Mouse (Mus musculus) limb, embryonic 13.5 days (tissue): ENCODE results near the gene Gm6614. TPM values are rescaled to one million over a fixed set of nuclear protein-coding genes. Genes with fewer than 3 reads are reported as not detected.
"Not testable (repeated sequence)": the region's sequence is repeated elsewhere in the genome, so short reads cannot be mapped to it uniquely, and the experiment has no call there.

Experiments used
- ATAC-seq: fragments of 200-750 bp; cut with Nextera tagmentation; 2 replicates; pipeline ENCODE4 v1.8.0; 2017; ENCODE audit warnings: low read depth, moderate number of reproducible peaks, moderate TSS enrichment; ENCODE audit not compliant: low FRiP score
- H3K27ac ChIP-seq: fragments of 300-500 bp; sonication (generic); 2 replicates; pipeline ENCODE4 v1.5.1; 2015; ENCODE audit warnings: inconsistent platforms, mild to moderate bottlenecking, moderate library complexity
- H3K27me3 ChIP-seq: fragments of 300-500 bp; sonication (generic); 2 replicates; pipeline ENCODE4 v1.6.1; 2015; ENCODE audit warnings: mild to moderate bottlenecking, inconsistent platforms
- H3K36me3 ChIP-seq: fragments of 300-500 bp; sonication (generic); 2 replicates; pipeline ENCODE4 v1.6.1; 2015; ENCODE audit warnings: inconsistent platforms, mild to moderate bottlenecking, moderate library complexity
- H3K4me1 ChIP-seq: fragments of 300-500 bp; sonication (generic); 2 replicates; pipeline ENCODE4 v1.6.1; 2015; ENCODE audit warnings: inconsistent platforms
- H3K4me2 ChIP-seq: fragments of 300-500 bp; sonication (generic); replicated peaks from 2 replicates; pipeline ENCODE4 v1.6.1; 2015; ENCODE audit warnings: inconsistent platforms, mild to moderate bottlenecking, moderate library complexity
- H3K4me3 ChIP-seq: fragments of 300-500 bp; sonication (generic); 2 replicates; pipeline ENCODE4 v1.5.1; 2015; ENCODE audit warnings: moderate library complexity, mild to moderate bottlenecking, inconsistent platforms
- H3K9ac ChIP-seq: fragments of 300-500 bp; sonication (generic); 2 replicates; pipeline ENCODE4 v1.6.1; 2015; ENCODE audit warnings: mild to moderate bottlenecking, inconsistent platforms
- H3K9me3 ChIP-seq: fragments of 300-500 bp; sonication (generic); 2 replicates; pipeline ENCODE4 v1.6.1; 2016; ENCODE audit warnings: inconsistent platforms
- WGBS: fragments of 180-500 bp; shearing (Covaris S2); methylation state at CpG from one replicate; pipeline ENCODE4 v1.1.7; 2015; 5-methylcytosine and 5-hydroxymethylcytosine counted together
- polyA plus RNA-seq: library from polyadenylated mRNA; unstranded; fragments of >200 nt; fragmentation: Nextera tagmentation; extraction: Ambion mirVana; gene quantifications from 2 replicates; pipeline ENCODE4 v1.2.1, GENCODE M21; 2015

The Gm6614 gene
- not detected in 2 replicates for polyA plus RNA-seq

DNA sequence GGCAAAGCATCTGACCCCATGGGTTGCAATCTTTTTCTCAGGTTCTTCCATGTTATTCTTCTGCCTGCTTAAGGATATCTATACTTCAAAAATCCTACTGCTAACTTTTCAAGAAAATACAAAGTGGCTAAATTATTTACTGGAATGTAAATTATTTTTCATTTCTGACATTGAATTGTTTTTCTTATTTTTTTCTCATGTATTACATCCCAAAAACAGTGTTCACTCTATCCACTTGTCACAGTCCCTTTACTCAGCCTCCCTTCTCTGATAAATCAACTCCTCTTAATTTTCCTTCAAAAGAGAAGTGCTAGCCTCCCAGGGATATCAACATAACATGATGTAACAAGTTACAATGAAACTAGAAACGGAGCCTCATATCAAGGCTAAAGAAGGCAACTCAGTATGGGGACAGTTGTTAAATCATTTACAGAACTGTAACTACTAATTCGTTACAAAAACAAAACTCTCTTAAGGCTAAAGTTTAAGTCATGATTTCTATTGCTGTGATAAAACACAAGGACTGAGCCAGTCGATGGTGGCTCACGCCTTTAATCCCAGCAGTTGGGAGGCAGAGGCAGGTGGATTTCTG, at the start of gene Gm6614:
Gene Gm6614 (minus strand): TSS at position 51 of the 592 bp plus-strand sequence.
- Histone ChIP-seq H3K4me3 (no peak within 1 kb of the TSS), H3K27me3 (no peaks in the 10 kb centered on the region), H3K9ac (no peak within 1 kb of the TSS), H3K4me1 (no peaks in the 10 kb centered on the region), H3K9me3 (no peaks in the 10 kb centered on the region), H3K4me2 (no peak within 1 kb of the TSS), H3K27ac (no peak within 1 kb of the TSS), H3K36me3 (no peaks in the 10 kb centered on the region)
- 84% methylated on average over 4 of the region's 4 CpGs for WGBS
- no peak for ATAC-seq

DNA sequence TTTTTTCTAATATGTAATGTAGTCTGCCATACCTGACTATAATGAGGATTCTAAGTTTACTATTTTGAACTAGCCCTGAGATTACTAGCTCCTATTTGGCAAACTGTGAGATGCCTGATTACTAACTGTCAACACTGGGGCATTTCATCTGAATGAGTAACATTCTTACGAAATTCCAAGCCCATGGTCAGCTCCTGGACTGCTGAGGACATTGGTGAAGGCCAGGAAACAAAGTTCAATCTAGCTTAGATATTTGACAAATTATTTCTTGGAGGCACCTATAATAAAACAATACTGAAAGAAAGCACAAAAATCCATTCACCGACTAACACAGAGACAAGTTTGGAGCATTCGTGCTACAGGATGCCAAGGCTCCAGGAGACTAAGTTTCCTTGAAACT, 47.1 kb upstream of the Gm6614 start:
- not testable (repeated sequence) for H3K4me1 ChIP-seq, H3K27ac ChIP-seq, H3K9me3 ChIP-seq, H3K9ac ChIP-seq, H3K4me3 ChIP-seq, H3K27me3 ChIP-seq, ATAC-seq, H3K4me2 ChIP-seq, H3K36me3 ChIP-seq
- 86% methylated on average over 3 of the region's 3 CpGs for WGBS

DNA sequence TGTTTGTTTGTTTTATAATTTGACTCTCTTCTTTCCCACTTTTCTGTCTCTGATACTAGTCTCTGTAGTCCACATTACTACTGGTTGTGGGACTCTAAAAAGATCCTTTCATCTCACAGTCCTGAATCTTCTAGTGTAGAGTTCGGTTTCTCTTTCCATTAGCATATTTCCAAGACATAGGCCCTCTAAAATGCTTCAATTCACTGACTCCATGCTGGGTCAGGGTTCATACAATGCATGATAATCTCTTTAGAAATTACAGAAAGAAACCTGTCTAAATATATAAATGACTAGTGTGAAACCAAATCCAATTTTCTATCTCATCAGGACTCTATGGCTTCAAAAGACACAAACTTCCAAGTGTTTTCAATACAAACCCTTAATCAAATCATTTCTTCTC, 36.5 kb upstream of the Gm6614 start:
- Histone ChIP-seq H3K9ac (no peak overlapping the region), H3K27me3 (no peaks in the 10 kb centered on the region), H3K36me3 (no peaks in the 10 kb centered on the region), H3K9me3 (peaks cover 6% of the 10 kb centered on the region), H3K4me2 (no peak overlapping the region), H3K4me1 (no peaks in the 10 kb centered on the region), H3K4me3 (no peak overlapping the region), H3K27ac (no peak overlapping the region)
- 85% methylated on average over 1 of the region's 1 CpGs for WGBS
- no peak for ATAC-seq

DNA sequence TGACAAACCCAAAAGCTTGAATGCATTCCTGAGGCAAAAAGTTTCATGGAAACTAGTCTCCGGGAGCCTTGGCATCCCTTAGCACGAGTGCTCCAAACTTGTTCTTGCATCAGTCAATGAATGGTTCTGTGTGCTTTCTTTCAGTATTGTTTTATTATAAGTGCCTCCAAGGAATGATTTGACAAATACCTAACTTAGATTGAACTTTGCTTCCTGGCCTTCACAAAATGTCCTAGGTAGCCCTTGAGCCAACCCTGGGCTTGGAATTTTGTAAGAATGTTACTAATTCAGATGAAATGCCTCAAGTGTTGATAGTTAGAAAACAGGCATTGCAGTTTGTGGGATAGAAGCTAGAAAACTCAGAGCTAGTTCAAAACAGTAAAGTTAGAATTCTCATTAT, 34.5 kb upstream of the Gm6614 start:
- Histone ChIP-seq H3K27me3 (no peaks in the 10 kb centered on the region), H3K9ac (no peak overlapping the region), H3K27ac (no peak overlapping the region), H3K4me2 (no peak overlapping the region), H3K4me1 (no peaks in the 10 kb centered on the region), H3K9me3 (peaks cover 6% of the 10 kb centered on the region), H3K36me3 (no peaks in the 10 kb centered on the region), H3K4me3 (no peak overlapping the region)
- 90% methylated on average over 2 of the region's 2 CpGs for WGBS
- no peak for ATAC-seq

DNA sequence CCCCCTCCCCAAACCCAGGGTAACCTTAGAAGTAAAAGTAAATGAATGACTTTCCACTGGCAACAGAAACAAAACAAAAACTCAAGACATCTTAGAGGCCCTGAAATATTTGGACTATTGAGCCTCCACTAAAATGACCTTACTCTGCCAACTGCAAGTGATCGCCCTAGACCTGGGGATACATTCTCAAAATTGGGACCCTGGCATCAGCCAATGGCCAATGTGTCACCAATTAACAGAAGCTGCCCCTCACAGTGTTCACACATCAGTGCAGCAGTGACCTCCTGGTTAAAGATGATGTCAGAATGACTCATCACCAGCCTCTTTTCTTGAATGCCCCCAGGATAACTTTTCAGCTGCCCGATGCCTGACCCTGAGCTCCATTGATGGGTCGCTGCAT, 30.7 kb upstream of the Gm6614 start:
- no peak overlapping the region for H3K9ac ChIP-seq
- 94% methylated on average over 3 of the region's 3 CpGs for WGBS
- H3K27me3 ChIP-seq = no peaks in the 10 kb centered on the region
- H3K27ac ChIP-seq = no peak overlapping the region
- H3K36me3 ChIP-seq = no peaks in the 10 kb centered on the region
- H3K4me2 ChIP-seq = no peak overlapping the region
- no peak for ATAC-seq
- H3K4me3 ChIP-seq = no peak overlapping the region
- H3K9me3 ChIP-seq = peaks cover 6% of the 10 kb centered on the region
- H3K4me1 ChIP-seq = no peaks in the 10 kb centered on the region

DNA sequence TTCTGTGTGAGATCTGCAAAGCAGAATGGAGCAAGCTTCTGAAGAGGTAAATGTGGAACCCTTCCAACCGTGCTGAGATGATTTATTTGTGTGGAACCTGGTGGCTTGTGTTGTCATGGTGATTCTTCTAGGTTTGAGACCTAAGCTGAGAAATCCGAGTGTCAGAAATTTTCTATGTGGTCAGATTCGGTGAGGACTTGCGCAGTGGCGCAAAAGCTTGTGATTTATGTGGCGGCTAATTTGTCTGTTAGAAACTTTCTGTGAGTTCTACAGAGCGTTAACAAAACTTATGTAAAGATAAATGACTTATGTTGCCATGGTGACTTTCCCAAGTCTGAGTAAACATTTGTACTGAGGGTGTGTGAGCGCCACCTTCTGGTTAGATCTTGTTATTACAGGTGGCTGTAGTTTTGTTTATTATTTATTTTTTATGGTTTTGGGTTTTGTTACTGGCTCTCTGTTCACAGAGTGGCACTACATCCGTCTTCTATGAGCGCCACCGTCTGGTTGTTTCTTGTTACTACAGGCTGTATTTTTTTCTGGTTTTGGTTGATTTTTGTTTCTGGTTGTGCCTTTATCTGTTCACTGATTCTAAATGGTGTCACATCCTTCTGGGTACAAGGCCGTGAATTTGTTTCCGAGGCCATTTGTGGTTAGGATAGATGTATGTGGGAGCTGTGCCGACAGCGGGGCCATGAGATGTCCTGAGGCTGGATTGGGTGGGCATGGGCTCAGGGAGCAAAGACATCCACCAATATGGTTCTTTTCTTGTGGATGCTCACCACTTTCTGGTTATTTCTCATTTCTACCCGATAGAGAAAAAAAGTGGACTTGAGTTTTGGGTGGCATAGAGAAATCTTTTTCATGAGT, 29.3 kb upstream of the Gm6614 start:
- ATAC-seq = peak; percentile 37; the same call in 1 of the 2 replicates
- Histone ChIP-seq H3K9me3 (no peaks in the 10 kb centered on the region), H3K4me2 (no peak overlapping the region), H3K9ac (no peak overlapping the region), H3K4me1 (no peaks in the 10 kb centered on the region), H3K27me3 (no peaks in the 10 kb centered on the region), H3K36me3 (no peaks in the 10 kb centered on the region), H3K27ac (no peak overlapping the region), H3K4me3 (no peak overlapping the region)
- WGBS = 54% methylated on average over 16 of the region's 16 CpGs

DNA sequence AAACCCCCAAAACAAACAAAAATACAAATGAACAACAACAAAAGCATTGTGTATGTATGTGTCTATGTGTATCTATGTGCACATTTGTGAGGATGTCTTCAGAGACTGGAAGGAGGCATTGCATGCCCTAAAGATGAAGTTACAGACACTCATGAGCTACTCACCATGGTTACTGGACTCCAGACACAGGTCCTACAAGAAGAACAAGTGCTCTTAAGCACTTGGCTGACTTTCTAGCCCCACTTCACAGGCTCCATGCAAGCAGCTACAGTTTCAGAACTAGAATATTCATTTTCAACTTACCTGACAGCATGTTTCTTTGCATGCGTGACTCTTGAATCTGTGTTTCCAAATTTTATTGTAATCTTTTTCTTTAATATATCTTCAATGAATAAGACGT, 24.6 kb upstream of the Gm6614 start:
- Histone ChIP-seq H3K4me3 (no peak overlapping the region), H3K4me1 (no peaks in the 10 kb centered on the region), H3K36me3 (no peaks in the 10 kb centered on the region), H3K9me3 (no peaks in the 10 kb centered on the region), H3K27me3 (no peaks in the 10 kb centered on the region), H3K27ac (no peak overlapping the region), H3K9ac (no peak overlapping the region), H3K4me2 (no peak overlapping the region)
- WGBS = 80% methylated on average over 2 of the region's 2 CpGs
- ATAC-seq = no peak

DNA sequence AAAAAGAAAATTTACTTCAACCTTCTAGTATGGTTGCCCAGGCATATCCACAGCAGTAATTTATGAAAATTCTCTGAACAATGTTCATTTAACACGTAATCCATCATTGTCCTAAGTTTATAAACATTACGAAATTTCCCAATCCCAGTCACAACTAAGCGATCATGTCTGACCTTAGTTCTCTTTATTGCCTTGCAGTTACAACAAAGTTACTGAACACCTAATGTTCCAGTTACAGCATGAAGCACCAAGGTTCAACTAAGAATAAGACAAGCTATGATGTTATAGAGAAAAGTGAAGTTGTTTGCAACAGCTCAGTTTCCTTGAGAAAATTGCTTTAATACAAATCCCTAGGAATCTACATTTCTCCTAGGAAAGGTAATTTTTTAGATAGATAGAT, 10.5 kb upstream of the Gm6614 start:
- H3K4me2 ChIP-seq = no peak overlapping the region
- no peaks in the 10 kb centered on the region for H3K4me1 ChIP-seq
- ATAC-seq = no peak
- WGBS = 89% methylated on average over 3 of the region's 3 CpGs
- no peaks in the 10 kb centered on the region for H3K27me3 ChIP-seq
- no peak overlapping the region for H3K4me3 ChIP-seq
- no peak overlapping the region for H3K9ac ChIP-seq
- H3K9me3 ChIP-seq = no peaks in the 10 kb centered on the region
- no peak overlapping the region for H3K27ac ChIP-seq
- H3K36me3 ChIP-seq = no peaks in the 10 kb centered on the region

DNA sequence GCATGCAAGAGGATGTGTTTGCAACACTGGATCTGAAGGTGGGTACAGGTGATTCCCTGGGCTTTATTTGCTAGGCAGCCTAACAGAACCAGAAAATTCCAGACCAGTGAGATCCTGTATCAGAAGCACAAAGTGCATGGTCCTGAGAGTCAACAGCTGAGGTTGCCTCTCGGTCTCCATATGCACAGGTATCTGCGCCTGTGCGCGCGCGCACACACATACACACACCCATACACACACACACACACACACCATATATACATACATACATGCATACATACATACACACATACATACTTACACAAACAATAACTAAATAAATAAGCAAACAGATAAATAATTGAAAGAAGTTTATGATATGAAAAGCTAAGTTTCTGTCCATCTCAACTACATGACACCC, 24.4 kb downstream of the Gm6614 start:
- Histone ChIP-seq H3K9me3 (no peaks in the 10 kb centered on the region), H3K27me3 (no peaks in the 10 kb centered on the region), H3K9ac (no peak overlapping the region), H3K4me1 (no peaks in the 10 kb centered on the region), H3K4me2 (no peak overlapping the region), H3K4me3 (no peak overlapping the region), H3K36me3 (no peaks in the 10 kb centered on the region), H3K27ac (no peak overlapping the region)
- no peak for ATAC-seq
- WGBS = 94% methylated on average over 6 of the region's 6 CpGs

DNA sequence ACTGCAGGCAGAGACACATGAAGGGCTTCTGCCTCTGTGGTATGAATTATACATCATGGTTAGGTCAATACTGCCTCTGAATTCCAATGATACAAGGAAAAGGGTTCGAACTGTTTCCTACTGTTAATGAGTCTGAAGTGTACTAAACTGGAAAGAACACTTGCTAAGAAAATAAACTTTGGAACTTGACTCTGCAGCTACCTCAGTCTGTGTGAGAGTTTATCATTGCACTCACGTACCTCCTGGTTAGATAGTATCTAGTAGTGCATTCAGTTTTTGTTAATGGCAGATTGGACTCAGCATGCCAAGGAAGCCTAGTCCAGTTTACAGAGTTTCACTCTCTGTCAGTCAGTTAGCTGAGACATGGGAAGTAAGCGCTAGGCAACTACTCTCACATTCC, 26.6 kb downstream of the Gm6614 start:
- H3K4me3 ChIP-seq = no peak overlapping the region
- no peaks in the 10 kb centered on the region for H3K27me3 ChIP-seq
- no peak overlapping the region for H3K9ac ChIP-seq
- no peaks in the 10 kb centered on the region for H3K36me3 ChIP-seq
- H3K4me2 ChIP-seq = no peak overlapping the region
- no peaks in the 10 kb centered on the region for H3K4me1 ChIP-seq
- no peak overlapping the region for H3K27ac ChIP-seq
- no peak for ATAC-seq
- 82% methylated on average over 3 of the region's 3 CpGs for whole genome bisulfite sequencing
- no peaks in the 10 kb centered on the region for H3K9me3 ChIP-seq

DNA sequence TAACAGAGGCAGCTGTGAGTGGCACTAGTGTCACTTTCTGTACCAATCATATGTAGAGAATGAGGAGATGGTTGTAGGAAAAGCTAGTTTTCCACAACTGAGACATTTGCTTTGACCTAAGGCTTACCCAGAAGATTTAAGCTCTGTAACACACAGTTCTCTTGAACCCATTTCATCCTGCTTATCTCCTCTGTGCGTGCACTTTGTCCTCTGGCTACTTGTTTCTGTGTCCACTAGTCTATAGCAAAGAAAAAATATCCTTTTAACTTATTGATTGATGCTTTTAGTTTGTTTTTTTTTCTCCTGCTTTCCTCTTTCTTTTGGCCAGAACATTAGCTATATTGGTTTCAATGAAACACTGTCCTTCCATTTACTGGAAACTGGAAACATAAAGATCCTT, 48.8 kb downstream of the Gm6614 start:
- Histone ChIP-seq H3K27ac (no peak overlapping the region), H3K27me3 (no peaks in the 10 kb centered on the region), H3K4me3 (no peak overlapping the region), H3K4me1 (no peaks in the 10 kb centered on the region), H3K36me3 (no peaks in the 10 kb centered on the region), H3K9me3 (no peaks in the 10 kb centered on the region), H3K4me2 (no peak overlapping the region), H3K9ac (no peak overlapping the region)
- ATAC-seq = no peak
- 85% methylated on average over 1 of the region's 1 CpGs for WGBS

DNA sequence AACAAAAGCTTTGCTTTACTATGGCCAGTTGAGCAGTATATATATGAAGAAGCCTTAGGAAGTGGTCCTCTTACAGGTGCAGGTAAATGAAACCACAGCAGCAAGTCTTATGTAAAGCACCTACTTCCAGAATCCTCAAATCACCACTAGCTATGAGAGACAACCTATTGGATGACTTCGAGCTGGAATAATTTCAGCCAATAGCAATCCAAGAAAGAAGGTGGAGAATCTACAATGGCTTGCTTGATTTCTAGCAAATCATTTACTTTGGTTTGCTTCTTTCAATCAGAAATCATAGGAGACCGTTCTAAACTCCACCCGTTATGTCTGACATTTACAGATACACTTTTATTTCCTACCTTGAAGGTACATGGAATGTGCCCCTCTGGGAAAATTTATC, 49.4 kb downstream of the Gm6614 start:
- 86% methylated on average over 3 of the region's 3 CpGs for WGBS
- H3K4me1 ChIP-seq = no peaks in the 10 kb centered on the region
- no peak for ATAC-seq
- H3K27me3 ChIP-seq = no peaks in the 10 kb centered on the region
- no peak overlapping the region for H3K27ac ChIP-seq
- no peak overlapping the region for H3K4me2 ChIP-seq
- H3K4me3 ChIP-seq = no peak overlapping the region
- H3K9ac ChIP-seq = no peak overlapping the region
- H3K9me3 ChIP-seq = no peaks in the 10 kb centered on the region
- no peaks in the 10 kb centered on the region for H3K36me3 ChIP-seq

DNA sequence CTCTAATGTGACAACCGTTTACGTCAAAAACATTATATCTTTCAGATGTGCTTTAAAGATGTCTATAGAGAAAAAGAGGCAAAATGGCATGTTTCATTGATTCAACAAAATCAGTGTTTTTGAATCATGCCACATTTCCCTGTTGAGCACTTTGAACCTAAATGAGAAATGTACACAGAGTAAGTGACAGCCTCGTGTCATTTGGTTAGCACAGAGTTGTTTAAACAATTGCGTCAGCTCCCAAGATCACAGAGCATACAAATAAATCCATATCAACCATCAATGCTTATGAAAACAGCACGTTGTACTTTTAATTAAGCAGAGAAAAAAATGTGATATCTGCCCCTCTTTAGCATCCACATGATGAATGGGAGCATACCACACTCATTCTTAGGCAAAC, 50.7 kb downstream of the Gm6614 start:
- WGBS = 83% methylated on average over 5 of the region's 5 CpGs
- H3K4me3 ChIP-seq = no peak overlapping the region
- no peak overlapping the region for H3K27ac ChIP-seq
- no peaks in the 10 kb centered on the region for H3K27me3 ChIP-seq
- no peak overlapping the region for H3K9ac ChIP-seq
- no peak overlapping the region for H3K4me2 ChIP-seq
- no peaks in the 10 kb centered on the region for H3K36me3 ChIP-seq
- no peaks in the 10 kb centered on the region for H3K9me3 ChIP-seq
- no peaks in the 10 kb centered on the region for H3K4me1 ChIP-seq
- ATAC-seq = no peak
